Mouse (Mus musculus) forebrain, embryonic 10.5 days (tissue): ENCODE results near the gene Kif5a. TPM values are rescaled to one million over a fixed set of nuclear protein-coding genes. Genes with fewer than 3 reads are reported as not detected.
A peak's percentile ranks its signal among the peaks of the same experiment; 100 is the strongest.

Experiments used
- DNase-seq: peaks from one replicate; pipeline ENCODE4 v3.0.0-alpha.2; 2017; ENCODE audit warnings: low spot score; ENCODE audit errors: extremely low spot score
- H3K27ac ChIP-seq: fragments of 300-500 bp; sonication (generic); 2 replicates; pipeline ENCODE4 v1.5.1; 2016; ENCODE audit warnings: mild to moderate bottlenecking
- H3K27me3 ChIP-seq: fragments of 300-500 bp; sonication (generic); 2 replicates; pipeline ENCODE4 v1.6.1; 2016; ENCODE audit warnings: mild to moderate bottlenecking; ENCODE audit not compliant: poor library complexity, severe bottlenecking
- H3K36me3 ChIP-seq: fragments of 300-500 bp; sonication (generic); replicated peaks from 2 replicates; pipeline ENCODE4 v1.6.1; 2016; ENCODE audit warnings: mild to moderate bottlenecking, moderate library complexity
- H3K4me1 ChIP-seq: fragments of 300-500 bp; sonication (generic); 2 replicates; pipeline ENCODE4 v1.6.1; 2016
- H3K4me3 ChIP-seq: fragments of 300-500 bp; sonication (generic); 2 replicates; pipeline ENCODE4 v1.5.1; 2016; ENCODE audit warnings: mild to moderate bottlenecking, moderate library complexity
- H3K9me3 ChIP-seq: fragments of 300-500 bp; sonication (generic); 2 replicates; pipeline ENCODE4 v1.6.1; 2016; ENCODE audit warnings: mild to moderate bottlenecking, moderate library complexity
- WGBS: fragments of 180-500 bp; shearing (Covaris S2); methylation state at CpG from one replicate; pipeline ENCODE4 v1.1.7; 2016; 5-methylcytosine and 5-hydroxymethylcytosine counted together
- polyA plus RNA-seq: library from polyadenylated mRNA; unstranded; fragments of >200 nt; fragmentation: Nextera tagmentation; extraction: Ambion mirVana; gene quantifications from 2 replicates; pipeline ENCODE4 v1.2.1, GENCODE M21; 2016

Kif5a gene
- polyA plus RNA-seq, 1 experiment from 2014 or later = 7.9 TPM

DNA sequence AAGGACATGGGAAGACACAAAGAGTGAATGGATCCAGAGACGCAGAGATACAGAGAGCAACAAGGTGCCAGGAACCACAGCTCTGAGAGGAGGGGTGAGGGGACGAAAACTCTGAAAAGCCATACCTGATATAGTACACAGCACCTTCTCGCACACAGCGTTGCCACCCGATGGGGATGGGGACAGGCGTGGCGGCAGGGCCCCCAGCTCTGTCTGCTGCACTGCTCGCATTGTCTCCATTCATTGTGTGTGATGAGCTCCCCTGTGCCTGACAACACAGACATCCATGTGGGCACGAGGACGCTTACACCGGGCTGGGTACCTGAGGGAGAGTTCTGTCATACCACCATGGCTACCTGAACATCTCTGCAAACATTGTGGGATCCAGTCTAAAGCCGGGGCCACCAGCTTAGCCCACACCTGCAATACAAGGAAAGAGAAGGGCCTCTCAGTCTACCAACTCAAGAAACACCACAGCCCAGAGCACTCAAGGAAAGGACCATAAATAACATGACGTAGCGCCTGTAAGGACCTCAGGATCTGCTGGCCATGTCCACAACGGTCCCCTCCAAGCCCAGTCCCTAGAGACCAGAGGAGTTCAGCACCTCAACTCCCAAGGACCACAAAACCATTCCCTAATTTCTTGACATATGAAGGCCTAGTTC is 24.3 kb upstream of the Kif5a start:
- Histone ChIP-seq H3K9me3 (no peaks in the 10 kb centered on the region), H3K4me1 (peaks cover 72% of the 10 kb centered on the region), H3K27me3 (no peaks in the 10 kb centered on the region), H3K36me3 (peaks cover 59% of the 10 kb centered on the region), H3K4me3 (peak overlapping the region; percentile 79), H3K27ac (peak overlapping the region; percentile 97)
- WGBS = 84% methylated on average over 15 of the region's 15 CpGs
- DNase-seq = no peak

DNA sequence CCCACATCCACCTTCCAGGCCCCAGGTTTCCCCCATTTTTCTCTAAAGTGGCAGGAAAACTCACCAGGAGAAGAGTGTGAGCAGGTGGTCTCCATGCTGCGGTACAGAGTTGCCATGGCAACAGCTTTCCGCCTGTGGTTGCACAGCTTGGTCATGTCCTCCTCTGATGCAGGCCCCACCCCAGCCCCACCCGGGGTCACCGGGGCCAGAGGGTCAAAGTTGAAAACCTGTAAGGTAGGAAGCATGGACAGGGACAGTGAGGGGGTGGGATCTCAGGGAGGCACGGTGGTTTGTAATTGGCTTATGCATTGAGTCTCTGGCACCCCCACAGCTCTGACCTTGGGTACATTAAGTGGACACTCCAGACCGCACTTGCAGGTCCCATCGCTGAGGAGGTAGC is 23.6 kb upstream of the Kif5a start:
- peaks cover 65% of the 10 kb centered on the region for H3K4me1 ChIP-seq
- peak overlapping the region; percentile 79 for H3K4me3 ChIP-seq
- no peaks in the 10 kb centered on the region for H3K9me3 ChIP-seq
- H3K27me3 ChIP-seq = no peaks in the 10 kb centered on the region
- peaks cover 60% of the 10 kb centered on the region for H3K36me3 ChIP-seq
- DNase-seq = no peak
- 66% methylated on average over 7 of the region's 7 CpGs for WGBS
- H3K27ac ChIP-seq = peak overlapping the region; percentile 97

DNA sequence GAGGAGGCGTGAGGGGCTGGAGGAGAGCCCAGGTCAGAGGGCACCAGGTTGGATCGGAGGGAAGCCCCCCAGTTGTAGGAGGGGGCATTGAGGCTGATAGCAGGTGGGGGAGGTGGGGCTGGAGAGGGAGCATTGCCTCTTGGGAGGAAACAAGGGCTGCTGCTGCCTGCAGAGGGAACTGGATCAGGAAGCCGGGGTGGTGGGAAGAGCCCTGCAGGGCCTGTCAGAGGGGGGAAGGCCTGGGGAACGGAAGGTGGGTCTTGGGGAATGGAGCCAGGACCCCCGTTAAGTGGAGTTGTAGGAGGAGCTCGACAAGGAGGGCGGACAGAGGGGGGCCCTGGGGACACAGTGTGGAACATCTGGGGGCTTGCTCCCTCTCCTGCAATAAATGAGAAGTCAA is 23.0 kb upstream of the Kif5a start:
- 83% methylated on average over 7 of the region's 7 CpGs for WGBS
- H3K27me3 ChIP-seq = no peaks in the 10 kb centered on the region
- H3K27ac ChIP-seq = peak overlapping the region; percentile 97; the same call in 1 of the 2 replicates
- peaks cover 60% of the 10 kb centered on the region for H3K4me1 ChIP-seq
- H3K9me3 ChIP-seq = no peaks in the 10 kb centered on the region
- no peak for DNase-seq
- peak overlapping the region; percentile 79; the same call in 1 of the 2 replicates for H3K4me3 ChIP-seq
- H3K36me3 ChIP-seq = peaks cover 65% of the 10 kb centered on the region

- DNase-seq = no peak
- Histone ChIP-seq H3K9me3 (no peaks in the 10 kb centered on the region), H3K4me3 (peak overlapping the region; percentile 79; the same call in 1 of the 2 replicates), H3K27ac (peak overlapping the region; percentile 97), H3K4me1 (peaks cover 56% of the 10 kb centered on the region), H3K36me3 (peaks cover 71% of the 10 kb centered on the region), H3K27me3 (no peaks in the 10 kb centered on the region)
- 78% methylated on average over 13 of the region's 13 CpGs for WGBS
Measured at GRCm38 (mm10) chr10:127285644-127286043, 22.5 kb upstream of the Kif5a start.

- peaks cover 50% of the 10 kb centered on the region for H3K4me1 ChIP-seq
- peak overlapping the region; percentile 79 for H3K4me3 ChIP-seq
- no peak for DNase-seq
- H3K36me3 ChIP-seq = peaks cover 78% of the 10 kb centered on the region
- 79% methylated on average over 11 of the region's 11 CpGs for WGBS
- no peaks in the 10 kb centered on the region for H3K27me3 ChIP-seq
- H3K9me3 ChIP-seq = no peaks in the 10 kb centered on the region
- H3K27ac ChIP-seq = peak overlapping the region; percentile 97
Measured at GRCm38 (mm10) chr10:127284724-127285500, 21.8 kb upstream of the Kif5a start.

GRCm38 (mm10) chr10:127284105-127284622 is 21.0 kb upstream of the Kif5a start:
- Histone ChIP-seq H3K27ac (no peak overlapping the region), H3K9me3 (no peaks in the 10 kb centered on the region), H3K4me1 (peaks cover 43% of the 10 kb centered on the region), H3K36me3 (peaks cover 86% of the 10 kb centered on the region), H3K4me3 (peak overlapping the region; percentile 7; the same call in 1 of the 2 replicates), H3K27me3 (no peaks in the 10 kb centered on the region)
- no peak for DNase-seq
- 93% methylated on average over 7 of the region's 7 CpGs for WGBS

GRCm38 (mm10) chr10:127282620-127283215 is 19.6 kb upstream of the Kif5a start:
- Histone ChIP-seq H3K4me1 (peaks cover 34% of the 10 kb centered on the region), H3K4me3 (no peak overlapping the region), H3K9me3 (no peaks in the 10 kb centered on the region), H3K27ac (0 out of 2 replicates have a peak overlapping the region, but pooled peaks have one; percentile 44), H3K36me3 (peaks cover 100% of the 10 kb centered on the region), H3K27me3 (no peaks in the 10 kb centered on the region)
- 88% methylated on average over 13 of the region's 13 CpGs for WGBS
- DNase-seq = no peak

GRCm38 (mm10) chr10:127281316-127281715 is 18.2 kb upstream of the Kif5a start:
- H3K4me1 ChIP-seq = peaks cover 20% of the 10 kb centered on the region
- H3K36me3 ChIP-seq = peaks cover 100% of the 10 kb centered on the region
- H3K4me3 ChIP-seq = no peak overlapping the region
- no peaks in the 10 kb centered on the region for H3K27me3 ChIP-seq
- H3K9me3 ChIP-seq = no peaks in the 10 kb centered on the region
- WGBS = 91% methylated on average over 8 of the region's 8 CpGs
- H3K27ac ChIP-seq = no peak overlapping the region
- DNase-seq = no peak

DNA sequence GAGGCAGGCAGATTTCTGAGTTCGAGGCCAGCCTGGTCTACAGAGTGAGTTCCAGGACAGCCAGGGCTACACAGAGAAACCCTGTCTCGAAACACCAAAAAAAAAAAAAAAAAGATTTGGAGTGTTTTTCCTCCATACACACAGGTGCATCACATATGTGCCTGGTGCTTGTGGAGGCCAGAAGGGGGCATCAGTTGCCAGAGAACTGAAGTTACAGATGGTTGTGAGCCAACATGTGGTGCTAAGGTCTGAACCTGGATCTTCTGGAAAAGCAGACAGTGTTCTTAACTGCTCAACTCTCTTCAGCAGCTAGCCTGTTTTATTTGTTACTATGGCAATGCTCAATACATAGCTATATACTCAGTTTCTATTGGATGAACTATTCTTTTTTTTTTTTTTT is 16.6 kb upstream of the Kif5a start:
- Histone ChIP-seq H3K4me3 (no peak overlapping the region), H3K36me3 (peaks cover 100% of the 10 kb centered on the region), H3K4me1 (peaks cover 5% of the 10 kb centered on the region), H3K9me3 (no peaks in the 10 kb centered on the region), H3K27me3 (no peaks in the 10 kb centered on the region), H3K27ac (no peak overlapping the region)
- DNase-seq = no peak
- WGBS = 88% methylated on average over 2 of the region's 2 CpGs

DNA sequence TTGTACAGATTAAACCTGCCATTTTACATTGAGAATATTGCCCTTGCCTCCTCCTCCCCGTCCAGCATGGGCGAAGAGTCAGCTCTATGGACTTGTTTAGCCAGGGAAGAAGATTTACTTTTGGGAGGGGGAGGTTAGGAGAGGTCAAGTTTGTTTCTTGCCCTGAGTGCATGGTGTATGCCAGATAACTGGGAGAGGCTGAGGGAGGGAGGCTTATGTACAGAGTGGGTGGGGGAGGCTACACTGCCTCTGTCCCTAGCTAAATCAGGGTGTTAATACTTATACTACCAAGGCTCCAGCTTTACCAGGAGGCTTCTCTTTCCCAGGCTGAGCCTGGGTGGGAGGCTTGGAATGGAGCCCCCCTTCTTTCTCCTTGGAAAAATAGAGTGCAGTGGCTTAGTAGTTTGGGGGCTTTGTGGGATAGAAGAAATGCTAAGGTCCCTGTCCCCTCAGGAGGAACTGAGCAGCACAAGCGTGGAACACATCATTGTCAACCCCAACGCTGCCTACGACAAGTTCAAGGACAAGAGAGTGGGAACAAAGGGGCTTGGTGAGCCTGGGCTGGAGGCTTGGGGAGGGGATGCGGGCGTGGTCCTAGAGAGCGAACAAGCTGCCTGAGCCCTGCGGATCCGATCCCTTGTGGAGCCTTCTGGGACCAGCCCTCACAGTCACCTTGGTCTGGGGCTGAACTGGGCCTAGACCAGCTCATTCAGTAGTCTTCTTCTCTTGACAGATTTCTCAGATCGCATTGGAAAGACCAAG is 11.3 kb upstream of the Kif5a start:
- no peak for DNase-seq
- Histone ChIP-seq H3K4me3 (no peak overlapping the region), H3K9me3 (no peaks in the 10 kb centered on the region), H3K27me3 (no peaks in the 10 kb centered on the region), H3K36me3 (peaks cover 97% of the 10 kb centered on the region), H3K27ac (no peak overlapping the region), H3K4me1 (0 out of 2 replicates have a peak, but pooled peaks cover 7% of the 10 kb centered on the region)
- 92% methylated on average over 11 of the region's 11 CpGs for WGBS

- Histone ChIP-seq H3K4me3 (no peak overlapping the region), H3K27me3 (no peaks in the 10 kb centered on the region), H3K27ac (no peak overlapping the region), H3K36me3 (peaks cover 93% of the 10 kb centered on the region), H3K9me3 (no peaks in the 10 kb centered on the region), H3K4me1 (peaks cover 17% of the 10 kb centered on the region)
- DNase-seq = no peak
- 89% methylated on average over 5 of the region's 5 CpGs for WGBS
Measured at GRCm38 (mm10) chr10:127272371-127272770, 9.2 kb upstream of the Kif5a start.

GRCm38 (mm10) chr10:127269884-127270283 is 6.7 kb upstream of the Kif5a start:
- Histone ChIP-seq H3K27ac (0 out of 2 replicates have a peak overlapping the region, but pooled peaks have one; percentile 13), H3K4me3 (no peak overlapping the region; the same call in 1 of the 2 replicates), H3K36me3 (peaks cover 68% of the 10 kb centered on the region), H3K9me3 (no peaks in the 10 kb centered on the region), H3K27me3 (peaks cover 3% of the 10 kb centered on the region), H3K4me1 (peaks cover 31% of the 10 kb centered on the region)
- 81% methylated on average over 4 of the region's 4 CpGs for WGBS
- DNase-seq = no peak
